In the genomic region with DNA sequence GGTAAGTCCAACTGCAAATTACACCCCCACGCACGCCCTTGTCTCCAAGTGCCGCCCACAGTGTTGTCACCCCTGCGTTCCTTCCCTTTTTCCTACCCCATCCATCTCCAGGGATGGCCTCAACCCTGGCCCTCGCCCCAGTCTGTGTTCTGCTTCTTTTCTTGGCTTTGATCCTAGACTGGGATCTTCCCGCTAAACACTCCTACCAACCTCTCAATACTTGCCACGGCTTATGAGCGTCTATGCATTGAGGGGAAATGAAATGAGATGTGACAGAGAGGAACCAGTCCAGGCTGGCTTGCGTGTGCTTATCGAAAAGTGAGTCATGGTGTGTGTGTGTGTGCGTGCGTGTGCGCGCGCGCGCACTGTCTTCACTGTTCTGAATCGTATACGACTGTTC, we compare ENCODE assay signal across 10 mouse cellular contexts.
A peak's percentile ranks its signal among the peaks of the same experiment; 100 is the strongest.
DNase-seq lines count a peak whose midpoint lies in the region; ATAC-seq and TF ChIP-seq lines count a peak whose summit lies in the region.
"Had no signal": no experiment of that assay in that cellular context is flagged by ENCODE, and none has a peak within 500 bp of the region (broad histone marks: within the 10 kb centered on the region; RNA-seq: fewer than 3 reads in every experiment).

No protein-coding gene starts in this region.

- no peak overlapping the region for H3K4me3 ChIP-seq in kidney, embryonic 16.5 days (ENCODE audit: low read length)
- H3K4me3 ChIP-seq in lung, postnatal 0 days (ENCODE audit: low read depth, low read length), result no peak overlapping the region
- H3K4me3 ChIP-seq: liver, embryonic 15.5 days; neural tube, embryonic 13.5 days had no signal

- no peak for TF ChIP-seq EP300 in lung, postnatal 0 days (IDR thresholded peaks at IDR 0.05)

- 0 out of 2 replicates have a peak, but pooled peaks cover 6% of the 10 kb centered on the region for H3K4me1 ChIP-seq in kidney, embryonic 16.5 days (ENCODE audit: insufficient read depth, low read length)
- no peaks in the 10 kb centered on the region for H3K4me1 ChIP-seq in lung, postnatal 0 days (ENCODE audit: insufficient read depth, low read depth, low read length)
- H3K4me1 ChIP-seq: liver, embryonic 15.5 days; neural tube, embryonic 13.5 days had no signal

- no peak overlapping the region for H3K9ac ChIP-seq in kidney, embryonic 16.5 days (replicated peaks; ENCODE audit: low read length)
- H3K9ac ChIP-seq in lung, postnatal 0 days (replicated peaks; ENCODE audit: low read depth), result no peak overlapping the region
- H3K9ac ChIP-seq: liver, embryonic 15.5 days; neural tube, embryonic 13.5 days had no signal

- no peak for TF ChIP-seq CTCF in lung, postnatal 0 days (IDR thresholded peaks at IDR 0.05)

- H3K27ac ChIP-seq in kidney, embryonic 16.5 days (ENCODE audit: low read length), result no peak overlapping the region
- H3K27ac ChIP-seq in lung, postnatal 0 days (ENCODE audit: low read length), result no peak overlapping the region
- H3K27ac ChIP-seq: liver, embryonic 15.5 days; neural tube, embryonic 13.5 days had no signal

- H3K27me3 ChIP-seq in kidney, embryonic 16.5 days (ENCODE audit: insufficient read depth, low read length), result no peaks in the 10 kb centered on the region
- H3K27me3 ChIP-seq in lung, postnatal 0 days (replicated peaks; ENCODE audit: insufficient read depth, low read length), result no peaks in the 10 kb centered on the region
- H3K27me3 ChIP-seq: liver, embryonic 15.5 days; neural tube, embryonic 13.5 days had no signal

- DNase-seq in cerebellum, postnatal 14 days, result peak; percentile 23 to 27
- no peak for DNase-seq in cerebellum, adult 11 months
- no peak for DNase-seq in kidney, adult 18-20 months
- DNase-seq in adipocyte (ENCODE audit: low spot score), result peak; percentile 64
- DNase-seq in lung, postnatal 0 days (ENCODE audit: low spot score), result peak; percentile 77
- no peak for DNase-seq in layer of hippocampus, postnatal 25 days (ENCODE audit: extremely low spot score in 1 of 2, low spot score in 1 of 2)
- no peak for DNase-seq in spleen, postnatal 10 days (ENCODE audit: low spot score in 2 of 2)

- H3K9me3 ChIP-seq in kidney, embryonic 16.5 days (ENCODE audit: low read length), result 0 out of 2 replicates have a peak, but pooled peaks cover 5% of the 10 kb centered on the region
- no peaks in the 10 kb centered on the region for H3K9me3 ChIP-seq in lung, postnatal 0 days (ENCODE audit: low read length)
- H3K9me3 ChIP-seq: liver, embryonic 15.5 days; neural tube, embryonic 13.5 days had no signal

- 74% methylated on average over 19 of the region's 19 CpGs for WGBS in kidney, embryonic 16.5 days
- 71% methylated on average over 19 of the region's 19 CpGs for WGBS in lung, postnatal 0 days

- no peaks in the 10 kb centered on the region for H3K36me3 ChIP-seq in kidney, embryonic 16.5 days (ENCODE audit: insufficient read depth, low read length)
- H3K36me3 ChIP-seq in lung, postnatal 0 days (ENCODE audit: insufficient read depth, low read length), result no peaks in the 10 kb centered on the region
- H3K36me3 ChIP-seq: liver, embryonic 15.5 days; neural tube, embryonic 13.5 days had no signal

- H3K4me2 ChIP-seq in kidney, embryonic 16.5 days (replicated peaks; ENCODE audit: low read depth, low read length), result no peak overlapping the region
- no peak overlapping the region for H3K4me2 ChIP-seq in lung, postnatal 0 days (replicated peaks; ENCODE audit: low read depth, low read length)
- H3K4me2 ChIP-seq: liver, embryonic 15.5 days; neural tube, embryonic 13.5 days had no signal

- 0 out of 2 replicates have a peak, but pooled peaks have one; percentile 27 for ATAC-seq in kidney, embryonic 16.5 days (ENCODE audit: low FRiP score, low TSS enrichment)
- peak; percentile 81 for ATAC-seq in lung, postnatal 0 days

Comparison
In these comparisons a context has a peak if more than half of its experiments do, and no peak if none do; other contexts are left out.
1. DNase-seq: peak in cerebellum, postnatal 14 days (2 of 2), adipocyte (single experiment) and lung, postnatal 0 days (single experiment); none in cerebellum, adult 11 months (single experiment), kidney, adult 18-20 months (single experiment), layer of hippocampus, postnatal 25 days (0 of 2) and spleen, postnatal 10 days (0 of 2).